Mouse (Mus musculus) heart, embryonic 14.5 days (tissue): Measurements from ENCODE around the gene Rcor1. TPM values are rescaled to one million over a fixed set of nuclear protein-coding genes. Genes with fewer than 3 reads are reported as not detected.

Experiments used
- ATAC-seq: fragments of 200-750 bp; cut with Nextera tagmentation; 2 replicates; pipeline ENCODE4 v1.8.0; 2017; ENCODE audit warnings: low read depth, moderate TSS enrichment; ENCODE audit not compliant: insufficient number of reproducible peaks, insufficient read depth, low FRiP score
- H3K27ac ChIP-seq, 2 experiments: fragments of 200-500 bp in 1 of 2; fragments of 300-500 bp in 1 of 2; sonication (generic) in 1 of 2; replicated peaks in 1 of 2; 2 replicates each; pipeline ENCODE4 v1.5.1; 2012 to 2014; ENCODE audit warnings: low read depth in 2 of 2, low read length in 2 of 2, control low read depth in 1 of 2, mild to moderate bottlenecking in 1 of 2, mixed read lengths in 1 of 2; ENCODE audit not compliant: control insufficient read depth in 1 of 2, insufficient read depth in 1 of 2
- H3K27me3 ChIP-seq: fragments of 300-500 bp; sonication (generic); 2 replicates; pipeline ENCODE4 v1.6.1; 2014; ENCODE audit warnings: mild to moderate bottlenecking, low read length, control low read depth; ENCODE audit not compliant: control insufficient read depth, insufficient read depth
- H3K36me3 ChIP-seq: fragments of 300-500 bp; sonication (generic); 2 replicates; pipeline ENCODE4 v1.6.1; 2014; ENCODE audit warnings: mild to moderate bottlenecking, control low read depth, low read length, mixed read lengths; ENCODE audit not compliant: control insufficient read depth, insufficient read depth
- H3K4me1 ChIP-seq, 2 experiments: fragments of 200-500 bp in 1 of 2; fragments of 300-500 bp in 1 of 2; sonication (generic) in 1 of 2; 2 replicates each; pipeline ENCODE4 v1.6.1; 2012 to 2014; ENCODE audit warnings: low read length in 2 of 2, control low read depth in 1 of 2, mixed read lengths in 1 of 2; ENCODE audit not compliant: control insufficient read depth in 2 of 2, insufficient read depth in 2 of 2
- H3K4me2 ChIP-seq: fragments of 300-500 bp; sonication (generic); 2 replicates; pipeline ENCODE4 v1.6.1; 2014; ENCODE audit warnings: mild to moderate bottlenecking, low read length
- H3K4me3 ChIP-seq, 2 experiments: fragments of 200-500 bp in 1 of 2; fragments of 300-500 bp in 1 of 2; sonication (generic) in 1 of 2; 2 replicates each; pipeline ENCODE4 v1.5.1; 2012 to 2014; ENCODE audit warnings: low read length in 2 of 2, mild to moderate bottlenecking in 2 of 2, control low read depth in 1 of 2, low read depth in 1 of 2, moderate library complexity in 1 of 2; ENCODE audit not compliant: control insufficient read depth in 1 of 2, insufficient read depth in 1 of 2
- H3K9ac ChIP-seq: fragments of 300-500 bp; sonication (generic); 2 replicates; pipeline ENCODE4 v1.6.1; 2014; ENCODE audit warnings: mild to moderate bottlenecking, low read length
- H3K9me3 ChIP-seq: fragments of 300-500 bp; sonication (generic); 2 replicates; pipeline ENCODE4 v1.6.1; 2016; ENCODE audit warnings: low read length, control low read depth; ENCODE audit not compliant: control insufficient read depth
- WGBS: fragments of 180-500 bp; shearing (Covaris S2); extraction: QIAGEN DNeasy Blood & Tissue Kit; methylation state at CpG from one replicate; pipeline ENCODE4 v1.1.7; 2014; 5-methylcytosine and 5-hydroxymethylcytosine counted together
- polyA plus RNA-seq: library from polyadenylated mRNA; unstranded; fragments of >200 nt; fragmentation: Nextera tagmentation; extraction: Ambion mirVana; gene quantifications from 2 replicates; pipeline ENCODE4 v1.2.1, GENCODE M21; 2014

The Rcor1 gene
- polyA plus RNA-seq, 1 experiment from 2014 or later: 12.6 TPM

DNA sequence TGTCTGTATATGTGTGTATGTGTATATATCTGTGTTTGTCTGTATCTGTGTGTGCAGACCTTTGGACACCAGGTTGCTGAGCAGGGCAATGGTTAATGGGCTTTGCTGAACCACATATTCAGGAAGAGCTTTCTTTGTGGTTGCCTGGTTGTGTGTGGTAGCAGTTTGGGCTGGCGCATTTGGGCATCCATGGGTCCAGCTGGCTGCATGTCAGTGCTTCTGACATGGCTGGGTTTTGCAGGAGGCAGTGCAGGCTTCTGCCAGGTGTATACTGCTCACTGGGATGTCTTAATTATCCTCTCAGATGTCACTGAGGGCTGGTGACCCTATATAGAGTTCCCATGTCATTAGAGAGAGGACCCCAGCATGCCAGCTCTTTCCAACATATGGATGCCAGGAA lies 116.6 kb downstream of the Rcor1 start:
- no peak overlapping the region for H3K4me3 ChIP-seq
- H3K27me3 ChIP-seq: no peaks in the 10 kb centered on the region
- peaks cover 6% of the 10 kb centered on the region in 2 experiments; a peak in 3 of 4 replicates for H3K4me1 ChIP-seq
- no peaks in the 10 kb centered on the region for H3K9me3 ChIP-seq
- H3K4me2 ChIP-seq: no peak overlapping the region
- H3K9ac ChIP-seq: no peak overlapping the region
- no peak for ATAC-seq
- no peaks in the 10 kb centered on the region for H3K36me3 ChIP-seq
- WGBS: 87% methylated on average over 1 of the region's 1 CpGs
- no peak overlapping the region for H3K27ac ChIP-seq

DNA sequence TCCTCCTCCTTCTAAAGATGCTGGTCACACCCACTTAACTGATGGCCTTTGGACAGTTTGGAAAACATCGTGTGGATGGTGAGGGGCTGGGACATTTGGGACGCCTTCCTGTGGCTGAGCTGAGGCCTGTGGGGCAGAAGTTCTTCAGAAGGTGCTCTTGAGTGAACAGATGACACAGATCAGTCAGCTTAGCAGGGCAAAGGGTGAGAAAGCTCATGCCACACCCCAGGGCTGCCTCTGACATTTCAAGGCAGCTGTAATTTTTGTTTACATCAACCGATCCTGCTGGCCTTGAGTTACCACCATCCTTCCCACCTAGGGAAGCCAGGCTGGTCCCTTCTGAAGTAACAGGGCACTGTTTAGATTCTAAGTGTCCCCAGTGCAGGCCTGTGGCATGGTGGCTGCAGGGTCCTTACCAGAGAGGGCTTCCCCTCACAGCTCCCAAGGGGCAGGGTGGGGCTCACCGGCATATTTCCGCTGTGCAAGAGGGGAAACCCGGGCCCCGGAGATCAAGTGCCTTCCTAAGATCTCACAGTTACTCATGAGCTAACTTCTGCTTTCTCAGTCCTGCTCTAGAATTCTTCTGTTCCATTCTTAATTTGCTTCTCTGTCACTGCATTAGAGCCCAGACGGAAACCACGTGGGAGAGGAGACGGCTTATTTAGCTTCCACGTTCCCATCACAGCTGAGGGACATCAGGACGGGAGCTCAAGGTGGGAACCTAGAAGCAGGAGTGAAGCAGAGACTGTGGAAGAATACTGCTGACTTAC lies 120.7 kb downstream of the Rcor1 start:
- Histone ChIP-seq H3K27me3 (no peaks in the 10 kb centered on the region), H3K9ac (no peak overlapping the region), H3K9me3 (no peaks in the 10 kb centered on the region), H3K27ac (no peak overlapping the region), H3K4me3 (no peak overlapping the region), H3K36me3 (no peaks in the 10 kb centered on the region), H3K4me1 (peaks cover 8 to 16% of the 10 kb centered on the region in 2 experiments; a peak in 3 of 4 replicates), H3K4me2 (no peak overlapping the region)
- 59% methylated on average over 12 of the region's 12 CpGs for WGBS
- no peak for ATAC-seq

DNA sequence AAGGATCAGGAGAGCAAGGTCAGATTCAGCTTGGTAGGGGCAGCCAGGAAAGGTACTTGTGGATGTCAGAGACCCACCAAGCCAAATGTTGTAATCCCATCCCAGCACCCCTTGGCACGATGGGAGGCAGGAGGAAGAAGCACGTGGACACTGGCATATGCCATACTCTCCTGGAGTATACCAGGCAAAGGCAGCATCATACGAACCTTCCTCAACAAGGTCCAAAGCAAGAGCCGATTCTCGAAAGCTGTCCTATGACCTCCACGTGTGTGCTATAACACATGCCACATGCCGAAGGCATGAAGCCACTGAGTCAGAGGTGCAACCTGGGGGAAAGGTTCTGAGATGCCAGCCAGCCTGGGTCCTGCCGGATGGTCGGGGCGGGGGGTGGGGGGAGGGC lies 121.7 kb downstream of the Rcor1 start:
- Histone ChIP-seq H3K9me3 (no peaks in the 10 kb centered on the region), H3K27me3 (no peaks in the 10 kb centered on the region), H3K4me2 (no peak overlapping the region), H3K27ac (no peak overlapping the region), H3K9ac (no peak overlapping the region), H3K36me3 (no peaks in the 10 kb centered on the region), H3K4me1 (peaks cover 12 to 17% of the 10 kb centered on the region in 2 experiments; a peak in 3 of 4 replicates), H3K4me3 (no peak overlapping the region)
- 89% methylated on average over 10 of the region's 10 CpGs for WGBS
- no peak for ATAC-seq

DNA sequence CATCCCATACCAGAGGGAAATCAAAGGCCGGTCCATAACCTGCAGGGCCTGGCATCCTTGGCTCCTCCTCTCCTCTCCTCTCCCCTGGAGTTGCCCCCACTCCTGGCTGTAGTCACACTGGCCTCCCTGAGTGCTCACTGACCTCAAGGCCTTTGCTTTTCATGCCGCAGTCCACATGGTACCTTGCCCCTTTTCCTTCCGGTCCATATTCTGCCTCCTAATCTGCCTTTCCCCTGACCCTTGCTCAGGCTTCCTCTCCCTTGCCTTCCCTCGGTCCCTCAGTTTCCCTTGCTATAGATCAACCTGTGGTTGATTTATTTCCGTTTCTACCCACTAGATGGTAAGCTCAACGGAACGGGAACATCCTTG lies 122.8 kb downstream of the Rcor1 start:
- no peaks in the 10 kb centered on the region for H3K27me3 ChIP-seq
- no peaks in the 10 kb centered on the region for H3K36me3 ChIP-seq
- H3K9ac ChIP-seq: peak overlapping the region; percentile 58; the same call in 1 of the 2 replicates
- WGBS: 35% methylated on average over 7 of the region's 7 CpGs
- no peaks in the 10 kb centered on the region for H3K9me3 ChIP-seq
- H3K27ac ChIP-seq: no peak overlapping the region
- ATAC-seq: no peak
- H3K4me3 ChIP-seq: peak overlapping the region in 1 of 2 experiments; percentile 22; a peak in 2 of 4 replicates
- H3K4me1 ChIP-seq: peaks cover 12 to 17% of the 10 kb centered on the region in 2 experiments; a peak in 3 of 4 replicates
- H3K4me2 ChIP-seq: peak overlapping the region; percentile 62

- Histone ChIP-seq H3K27me3 (no peaks in the 10 kb centered on the region), H3K4me1 (peaks cover 17% of the 10 kb centered on the region in 2 experiments), H3K4me3 (peak overlapping the region; percentile 22 to 34), H3K27ac (peak overlapping the region; percentile 24 to 34; a peak in 3 of 4 replicates), H3K36me3 (no peaks in the 10 kb centered on the region), H3K9me3 (no peaks in the 10 kb centered on the region), H3K9ac (peak overlapping the region; percentile 58), H3K4me2 (peak overlapping the region; percentile 62)
- peak; percentile 41 for ATAC-seq
- WGBS: 9% methylated on average over 16 of the region's 16 CpGs
These were observed 123.3 kb downstream of the Rcor1 start for GRCm38 (mm10) chr12:111162312-111163061.

DNA sequence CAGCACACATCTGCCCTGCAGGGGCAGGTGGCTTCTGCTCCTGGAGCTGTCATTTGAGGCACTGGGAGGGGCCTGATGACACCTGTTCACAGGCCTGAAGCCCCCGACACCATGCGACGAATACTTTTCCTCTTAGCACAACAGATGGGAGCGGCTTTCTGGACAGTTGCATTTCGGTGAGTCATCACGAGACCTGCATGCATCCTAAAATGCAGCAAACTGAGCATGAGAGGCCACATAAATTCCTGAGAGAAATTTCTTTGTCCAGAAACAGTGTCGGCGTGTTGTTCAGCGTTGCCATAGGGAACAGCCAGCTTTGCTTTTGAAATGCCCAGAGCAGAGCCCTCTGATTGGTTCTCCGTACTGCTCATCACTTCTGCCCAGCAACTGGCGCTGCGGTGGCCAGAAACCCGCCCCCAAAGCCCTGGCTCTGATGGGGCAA lies 125.2 kb downstream of the Rcor1 start:
- 3% methylated on average over 13 of the region's 13 CpGs for WGBS

GRCm38 (mm10) chr12:111165146-111165812 lies 126.1 kb downstream of the Rcor1 start:
- Histone ChIP-seq H3K27me3 (no peaks in the 10 kb centered on the region), H3K27ac (peak overlapping the region; percentile 44 to 83; a peak in 3 of 4 replicates), H3K4me1 (peaks cover 17 to 26% of the 10 kb centered on the region in 2 experiments), H3K4me2 (peak overlapping the region; percentile 74), H3K9me3 (no peaks in the 10 kb centered on the region), H3K4me3 (peak overlapping the region in 1 of 2 experiments; percentile 78; a peak in 2 of 4 replicates), H3K36me3 (no peaks in the 10 kb centered on the region), H3K9ac (peak overlapping the region; percentile 88; the same call in 1 of the 2 replicates)
- ATAC-seq: no peak
- WGBS: 68% methylated on average over 10 of the region's 10 CpGs

More for the DNA sequence above, 125.2 kb downstream of the Rcor1 start:
- Histone ChIP-seq H3K9me3 (no peaks in the 10 kb centered on the region), H3K4me3 (peak overlapping the region; percentile 39 to 54), H3K27ac (peak overlapping the region; percentile 20 to 36; a peak in 2 of 4 replicates), H3K36me3 (no peaks in the 10 kb centered on the region), H3K4me1 (peaks cover 17 to 26% of the 10 kb centered on the region in 2 experiments), H3K4me2 (peak overlapping the region; percentile 66), H3K9ac (peak overlapping the region; percentile 67), H3K27me3 (no peaks in the 10 kb centered on the region)
- peak; percentile 77 for ATAC-seq
